Mouse (Mus musculus): ENCODE measurements around the gene Unc45b. TPM values are rescaled to one million over a fixed set of nuclear protein-coding genes. Genes with fewer than 3 reads are reported as not detected.

Unc45b gene
- polyA plus RNA-seq, 1 experiment = not detected

GRCm38 (mm10) chr11:82989357-82989756 is 79.0 kb downstream of the Unc45b start:
- TF ChIP-seq POLR2A (IDR thresholded peaks at IDR 0.05; ENCODE audit: borderline replicate concordance, low read depth, low read length) (no peak), CTCF (IDR thresholded peaks at IDR 0.05; ENCODE audit: low read depth, low read length) (no peak)
- no peak overlapping the region for H3K4me3 ChIP-seq (ENCODE audit: insufficient read depth, low read length)

GRCm38 (mm10) chr11:82990612-82991385 is 80.4 kb downstream of the Unc45b start:
- Histone ChIP-seq H3K4me3 (ENCODE audit: insufficient read depth, low read length) (peak overlapping the region; percentile 70), H3K27ac (ENCODE audit: insufficient read depth, low read depth, low read length) (peak overlapping the region; percentile 72), H3K4me1 (ENCODE audit: control insufficient read depth, insufficient read depth, low read length) (peaks cover 18% of the 10 kb centered on the region)

More at GRCm38 (mm10) chr11:82989357-82989756, 79.0 kb downstream of the Unc45b start:
- H3K4me1 ChIP-seq (ENCODE audit: control insufficient read depth, insufficient read depth, low read length) = peaks cover 21% of the 10 kb centered on the region
- no peak overlapping the region for H3K27ac ChIP-seq (ENCODE audit: insufficient read depth, low read depth, low read length)

GRCm38 (mm10) chr11:82991469-82992166 is 81.3 kb downstream of the Unc45b start, which contains the start of gene Slfn9:
Slfn9 (minus strand) TSS chr11:82991830.
- TF ChIP-seq POLR2A (IDR thresholded peaks at IDR 0.05; ENCODE audit: borderline replicate concordance, low read depth, low read length) = no peak
- Histone ChIP-seq H3K27ac (ENCODE audit: insufficient read depth, low read depth, low read length) (peak within 1 kb of the TSS; percentile 72), H3K4me1 (ENCODE audit: control insufficient read depth, insufficient read depth, low read length) (peaks cover 15% of the 10 kb centered on the region), H3K4me3 (ENCODE audit: insufficient read depth, low read length) (peak within 1 kb of the TSS; percentile 70)

Other genes with a start within 250 kb of the Unc45b start
- gene Cct6b, start 146.2 kb upstream of the Unc45b start, polyA plus RNA-seq (2012; ENCODE audit: insufficient read depth, insufficient read length, missing spikeins) = 0.51 and 0.60 TPM in 2 replicates
- gene Zfp830, start 146.2 kb upstream of the Unc45b start, polyA plus RNA-seq (2012; ENCODE audit: insufficient read depth, insufficient read length, missing spikeins) = 20.4 and 23.4 TPM in 2 replicates
- gene Lig3, start 129.4 kb upstream of the Unc45b start, polyA plus RNA-seq (2012; ENCODE audit: insufficient read depth, insufficient read length, missing spikeins) = 6.6 and 9.0 TPM in 2 replicates
- 11.7 and 12.7 TPM in 2 replicates for gene Rffl, start 39.3 kb upstream of the Unc45b start, polyA plus RNA-seq (2012; ENCODE audit: insufficient read depth, insufficient read length, missing spikeins)
- gene Rad51d, start 19.9 kb upstream of the Unc45b start, polyA plus RNA-seq (2012; ENCODE audit: insufficient read depth, insufficient read length, missing spikeins) = 14.8 and 16.4 TPM in 2 replicates
- gene Fndc8, start 18.4 kb upstream of the Unc45b start, polyA plus RNA-seq (2012; ENCODE audit: insufficient read depth, insufficient read length, missing spikeins) = not detected in 2 replicates
- gene Nle1, start 2.1 kb upstream of the Unc45b start, polyA plus RNA-seq (2012; ENCODE audit: insufficient read depth, insufficient read length, missing spikeins) = 3.8 and 10.3 TPM in 2 replicates
- gene Slfn5, start 40.8 kb downstream of the Unc45b start, polyA plus RNA-seq (2012; ENCODE audit: insufficient read depth, insufficient read length, missing spikeins) = 97.8 and 116 TPM in 2 replicates
- gene Slfn9, start 81.3 kb downstream of the Unc45b start, polyA plus RNA-seq (2012; ENCODE audit: insufficient read depth, insufficient read length, missing spikeins) = 19.8 and 21.1 TPM in 2 replicates
- gene Slfn8, start 110.3 kb downstream of the Unc45b start, polyA plus RNA-seq (2012; ENCODE audit: insufficient read depth, insufficient read length, missing spikeins) = 63.6 and 69.5 TPM in 2 replicates
- gene Slfn2, start 154.6 kb downstream of the Unc45b start, polyA plus RNA-seq (2012; ENCODE audit: insufficient read depth, insufficient read length, missing spikeins) = 346 and 355 TPM in 2 replicates
- 12.5 and 15.4 TPM in 2 replicates for gene Slfn1, start 206.3 kb downstream of the Unc45b start, polyA plus RNA-seq (2012; ENCODE audit: insufficient read depth, insufficient read length, missing spikeins)

Measured in bone marrow macrophage, adult 2 months (primary cell).